In genomic region chr10:39371467-39371866, GRCm38 (mm10) we compare ENCODE assay signal across 8 mouse cellular contexts. TPM values are rescaled to one million over a fixed set of nuclear protein-coding genes. Genes with fewer than 3 reads are reported as not detected.
A peak's percentile ranks its signal among the peaks of the same experiment; 100 is the strongest.
DNase-seq lines count a peak whose midpoint lies in the region; ATAC-seq lines count a peak whose summit lies in the region.

No protein-coding gene starts in this region.

- H3K9me3 ChIP-seq in forebrain, embryonic 13.5 days (replicated peaks): no peaks in the 10 kb centered on the region
- no peaks in the 10 kb centered on the region for H3K9me3 ChIP-seq in liver, embryonic 15.5 days (replicated peaks)

- no peaks in the 10 kb centered on the region for H3K36me3 ChIP-seq in forebrain, embryonic 13.5 days (ENCODE audit: poor library complexity, severe bottlenecking)
- H3K36me3 ChIP-seq in liver, embryonic 15.5 days (replicated peaks): no peaks in the 10 kb centered on the region

- H3K4me1 ChIP-seq in forebrain, embryonic 13.5 days: peaks cover 56% of the 10 kb centered on the region
- peaks cover 53% of the 10 kb centered on the region for H3K4me1 ChIP-seq in liver, embryonic 15.5 days (replicated peaks)

- peak overlapping the region; percentile 100 for H3K9ac ChIP-seq in forebrain, embryonic 13.5 days
- 0 out of 2 replicates have a peak overlapping the region, but pooled peaks have one; percentile 5 for H3K9ac ChIP-seq in liver, embryonic 15.5 days

- H3K4me2 ChIP-seq in forebrain, embryonic 13.5 days: peak overlapping the region; percentile 79
- peak overlapping the region; percentile 97 for H3K4me2 ChIP-seq in liver, embryonic 15.5 days

- 46% methylated on average over 2 of the region's 2 CpGs for WGBS in forebrain, embryonic 13.5 days
- WGBS in liver, embryonic 15.5 days (ENCODE audit: insufficient replicate concordance): 25% methylated on average over 2 of the region's 2 CpGs

- peak; percentile 22 for DNase-seq in embryo, embryonic 10.5 days (ENCODE audit: low spot score)
- no peak for DNase-seq in embryo, embryonic 11 days
- peak; percentile 61 for DNase-seq in A20 (ENCODE audit: low read depth, low spot score)
- peak; percentile 63 to 64 for DNase-seq in thymus, postnatal 10 days (ENCODE audit: low spot score in 2 of 2)
- DNase-seq in gastrocnemius, postnatal 14 days: no peak
- DNase-seq in frontal cortex, postnatal 36 days (ENCODE audit: low spot score in 2 of 2): no peak

- ATAC-seq in forebrain, embryonic 13.5 days: no peak
- ATAC-seq in liver, embryonic 15.5 days (ENCODE audit: insufficient read depth): no peak

- intact Hi-C loops in gastrocnemius, postnatal 14 days (cut with DNase I; ENCODE audit: low total_unique reads): no loop called here

- no peaks in the 10 kb centered on the region for H3K27me3 ChIP-seq in forebrain, embryonic 13.5 days
- H3K27me3 ChIP-seq in liver, embryonic 15.5 days: peaks cover 3% of the 10 kb centered on the region; the same call in 1 of the 2 replicates

- peak overlapping the region; percentile 98 for H3K27ac ChIP-seq in forebrain, embryonic 13.5 days
- no peak overlapping the region for H3K27ac ChIP-seq in liver, embryonic 15.5 days (replicated peaks)

- H3K4me3 ChIP-seq in forebrain, embryonic 13.5 days: peak overlapping the region; percentile 99
- H3K4me3 ChIP-seq in liver, embryonic 15.5 days (replicated peaks): peak overlapping the region; percentile 83

RNA-seq across cellular contexts. Expression of gene Fyn, which starts 2.8 kb away (rescaled TPM):
- polyA plus RNA-seq in forebrain, embryonic 13.5 days (2015; fragmentation: Nextera tagmentation; extraction: Ambion mirVana): 58.8 and 61.4 TPM in 2 replicates
- polyA plus RNA-seq in liver, embryonic 15.5 days (2015; fragmentation: Nextera tagmentation; extraction: Ambion mirVana): 6.1 and 7.4 TPM in 2 replicates
- 10 to 100 TPM; 13.3 to 17.8 TPM for total RNA-seq in gastrocnemius, postnatal 14 days (2021)

Comparison
In these comparisons a context has a peak if more than half of its experiments do, and no peak if none do; other contexts are left out.
1. DNase-seq: peak in embryo, embryonic 10.5 days (single experiment), A20 (single experiment) and thymus, postnatal 10 days (2 of 2); none in embryo, embryonic 11 days (single experiment), gastrocnemius, postnatal 14 days (single experiment) and frontal cortex, postnatal 36 days (0 of 2).